Mouse (Mus musculus): ENCODE measurements around the gene Cd52.

Gene Cd52

DNA sequence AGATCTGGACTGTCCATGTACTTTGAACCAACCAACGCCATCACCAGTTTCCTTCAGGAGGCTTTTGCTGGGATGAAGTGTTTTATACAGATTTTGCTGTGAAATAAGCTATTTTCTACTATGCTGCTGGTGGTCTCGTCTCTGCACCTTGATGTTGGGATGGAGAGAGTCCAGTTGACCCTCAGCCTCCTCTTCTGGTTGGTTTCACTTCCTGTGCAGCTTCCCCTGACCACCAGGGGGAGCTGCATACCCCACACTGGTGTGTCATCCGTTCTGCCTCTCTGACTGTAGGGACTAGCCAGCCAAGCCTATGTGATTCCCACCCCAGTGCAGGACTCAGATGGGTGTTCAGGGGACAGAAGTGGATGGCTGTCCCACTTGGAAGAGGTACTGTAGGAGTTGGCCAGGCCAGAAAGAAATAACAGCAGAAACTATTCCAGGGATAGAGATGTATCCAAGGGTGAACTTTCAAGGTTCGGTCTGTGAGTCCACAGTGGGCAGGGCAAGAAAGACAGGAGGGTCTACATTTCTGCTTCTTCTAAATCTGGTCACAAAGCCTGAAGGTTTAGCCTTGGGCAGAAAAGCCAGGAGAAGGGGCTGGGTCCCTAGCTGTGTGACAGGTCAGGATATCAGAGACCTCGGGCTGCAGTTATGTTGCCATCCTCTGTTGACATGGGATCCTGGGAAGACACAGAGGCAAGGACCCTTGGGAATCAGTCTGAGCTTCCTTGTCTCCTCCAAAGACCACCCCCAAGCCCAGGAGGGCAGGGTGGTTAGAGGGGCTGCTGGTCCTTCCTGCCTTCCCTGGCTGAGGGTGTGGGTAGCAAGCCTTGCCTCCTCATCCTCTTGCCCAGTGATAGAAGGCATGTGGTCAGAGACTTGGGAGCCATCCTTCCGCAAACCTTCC is 2.2 kb downstream of the Cd52 start:
- DNase-seq (ENCODE audit: low read depth, low spot score), result peak; percentile 83

- peak; percentile 76 for DNase-seq (ENCODE audit: low read depth, low spot score)
These were observed 3.7 kb downstream of the Cd52 start for GRCm38 (mm10) chr4:134091225-134091529.

- DNase-seq (ENCODE audit: low read depth, low spot score), result peak; percentile 41
These were observed 4.2 kb downstream of the Cd52 start for GRCm38 (mm10) chr4:134090521-134091224.

DNA sequence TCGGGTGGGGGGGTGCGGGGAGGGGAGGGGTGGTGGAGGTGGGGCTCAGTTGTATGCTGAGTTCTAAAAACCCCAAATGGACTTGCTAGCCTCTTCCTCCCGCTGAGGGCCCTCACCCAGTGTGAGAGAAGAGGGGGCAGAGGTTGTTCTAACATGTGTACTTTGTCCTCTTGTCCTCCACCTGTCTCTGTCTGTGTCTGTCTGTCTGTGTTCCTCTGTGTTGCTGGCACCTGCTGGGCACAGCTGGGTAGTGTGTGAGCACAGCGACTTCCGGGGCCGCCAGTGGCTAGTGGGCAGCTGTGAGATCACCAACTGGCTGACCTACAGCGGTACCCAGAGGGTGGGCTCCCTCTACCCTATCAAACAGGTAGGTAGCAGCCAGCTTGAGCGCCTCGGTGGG is 5.9 kb downstream of the Cd52 start:
- no peak for DNase-seq (ENCODE audit: low read depth, low spot score)

DNA sequence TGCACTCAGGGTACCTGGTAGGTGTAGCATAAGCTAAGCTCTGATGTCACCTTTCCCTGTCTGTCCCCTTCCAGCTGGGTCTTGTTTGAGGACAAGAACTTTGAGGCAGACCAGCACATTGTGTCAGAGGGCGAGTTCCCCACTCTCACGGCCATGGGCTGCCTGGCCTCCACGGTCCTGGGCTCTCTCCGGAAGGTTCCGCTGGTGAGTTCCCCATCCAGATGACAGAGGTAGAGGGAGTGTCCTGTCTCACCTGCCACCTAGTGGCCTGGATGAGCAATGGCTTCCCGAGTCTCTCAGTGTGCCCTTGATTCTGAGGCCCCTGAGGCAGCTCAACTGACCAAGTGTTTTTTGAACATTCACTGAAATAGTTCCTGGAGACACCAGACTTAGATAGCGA is 7.5 kb downstream of the Cd52 start:
- peak; percentile 71 for DNase-seq (ENCODE audit: low read depth, low spot score)

DNA sequence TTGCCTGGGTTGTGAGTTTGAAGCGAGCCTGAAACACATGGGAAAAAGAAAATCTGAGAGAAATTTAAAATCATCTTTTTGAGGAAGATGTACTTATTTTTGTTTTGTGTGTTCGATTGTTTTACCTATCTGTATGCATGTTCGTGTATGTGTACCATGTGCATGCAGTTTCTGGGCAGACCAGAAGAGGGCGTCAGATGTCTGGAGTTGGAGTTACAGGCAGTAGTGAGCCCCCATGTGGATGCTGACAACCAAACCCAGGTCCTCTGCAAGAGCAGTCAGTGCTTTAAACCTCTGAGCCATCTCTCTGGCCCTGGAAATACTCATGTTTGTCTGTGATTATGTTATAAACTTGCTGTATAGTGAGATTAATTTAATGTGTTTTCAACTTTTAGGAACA is 9.9 kb downstream of the Cd52 start:
- DNase-seq (ENCODE audit: low read depth, low spot score), result no peak

GRCm38 (mm10) chr4:134082460-134082859 is 12.4 kb downstream of the Cd52 start:
- no peak for DNase-seq (ENCODE audit: low read depth, low spot score)

DNA sequence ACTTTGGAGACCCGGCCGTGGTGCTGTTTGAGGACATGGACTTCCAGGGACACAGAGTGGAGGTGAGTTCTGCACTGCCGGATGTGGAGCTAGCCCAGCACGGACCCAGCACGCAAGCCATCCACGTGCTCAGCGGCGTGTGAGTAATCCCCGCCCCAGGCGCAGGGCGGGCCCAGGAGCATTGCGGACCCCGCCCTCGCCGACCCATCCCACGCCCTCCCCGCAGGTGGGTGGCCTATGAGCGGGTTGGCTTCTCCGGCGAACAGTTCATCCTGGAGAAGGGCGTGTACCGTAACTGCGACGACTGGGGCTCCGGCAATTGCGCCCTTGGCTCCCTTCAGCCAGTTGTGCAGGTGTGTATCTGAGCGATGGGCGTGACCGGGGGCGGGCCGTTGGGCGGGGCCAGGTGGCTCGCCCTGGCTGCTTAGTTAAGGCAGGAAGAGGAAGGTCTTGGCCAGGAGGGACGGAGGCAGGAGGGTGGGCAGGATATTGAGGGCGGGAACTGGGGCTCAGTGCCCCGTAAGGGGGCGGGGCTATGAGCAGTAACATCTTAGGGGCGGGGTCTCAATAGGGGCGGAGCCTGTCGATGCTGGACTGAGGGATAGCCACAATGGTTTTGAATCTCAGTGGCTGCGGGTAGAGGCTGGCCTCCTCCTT is 13.0 kb downstream of the Cd52 start:
- peak; percentile 97 for DNase-seq (ENCODE audit: low read depth, low spot score)

DNA sequence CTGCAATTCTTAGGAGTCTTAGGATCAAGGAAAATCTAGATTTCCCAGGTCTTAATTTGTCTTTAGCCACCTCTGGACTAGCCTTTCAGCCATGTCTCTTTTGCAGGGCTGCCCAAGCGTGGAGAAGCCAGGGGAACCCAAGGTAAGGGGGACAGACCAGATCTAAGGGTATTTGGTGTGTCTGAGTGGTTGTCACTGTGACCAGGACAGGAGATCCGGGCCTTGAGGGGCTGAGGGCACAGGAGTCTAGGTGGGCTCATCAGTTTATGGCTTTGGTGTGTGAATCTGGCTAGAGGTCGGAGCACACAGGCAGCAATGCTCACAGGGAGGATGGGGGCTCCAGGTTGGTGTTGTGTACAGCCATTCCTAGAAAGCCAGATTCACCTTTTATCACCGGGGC is 14.2 kb downstream of the Cd52 start:
- DNase-seq (ENCODE audit: low read depth, low spot score), result no peak

DNA sequence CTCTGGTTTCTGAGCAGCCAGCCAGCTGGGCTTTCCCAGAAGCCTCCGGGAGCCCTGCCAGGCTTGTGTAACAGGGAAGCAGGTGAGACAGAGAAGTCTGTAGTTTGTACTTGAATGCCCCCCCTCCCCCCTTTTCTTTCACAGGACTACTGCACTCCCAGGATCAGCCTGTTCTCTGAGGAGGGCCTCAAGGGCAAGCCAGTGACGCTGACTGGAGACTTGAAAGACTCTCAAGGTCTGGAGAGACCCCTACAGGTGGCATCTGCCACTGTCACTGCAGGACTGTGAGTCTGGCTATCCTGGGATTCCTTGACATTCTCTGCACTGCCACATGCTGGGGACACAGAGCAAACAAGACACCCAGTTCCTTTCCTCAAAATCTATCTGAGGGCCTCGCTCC is 16.2 kb downstream of the Cd52 start:
- peak; percentile 74 for DNase-seq (ENCODE audit: low read depth, low spot score)

- no peak for DNase-seq (ENCODE audit: low read depth, low spot score)
These were observed 25.9 kb downstream of the Cd52 start for GRCm38 (mm10) chr4:134068793-134069580.

GRCm38 (mm10) chr4:134067833-134068544 is 26.9 kb downstream of the Cd52 start:
- no peak for DNase-seq (ENCODE audit: low read depth, low spot score)

DNA sequence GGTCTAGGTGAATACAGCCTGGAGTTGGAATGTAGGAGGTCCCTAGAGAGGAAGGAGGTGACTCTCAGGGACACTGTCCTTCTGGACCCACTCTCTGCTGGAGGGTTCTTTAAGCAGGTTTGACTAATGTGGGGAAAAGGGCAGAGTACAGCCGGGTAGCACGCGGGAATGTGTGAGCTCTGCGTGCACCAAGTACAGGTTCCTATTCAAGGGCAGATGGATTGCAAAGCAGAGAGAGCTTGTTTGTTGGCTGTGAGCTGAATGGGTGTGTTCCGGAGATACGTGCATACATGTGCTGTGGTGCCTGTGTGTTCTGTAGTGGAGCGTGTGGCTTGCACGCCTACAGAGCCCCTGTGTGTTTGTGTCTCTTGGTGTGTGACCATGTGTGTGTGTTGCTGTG is 27.5 kb downstream of the Cd52 start:
- DNase-seq (ENCODE audit: low read depth, low spot score), result no peak

GRCm38 (mm10) chr4:134065431-134066004 is 29.4 kb downstream of the Cd52 start:
- DNase-seq (ENCODE audit: low read depth, low spot score), result no peak

DNA sequence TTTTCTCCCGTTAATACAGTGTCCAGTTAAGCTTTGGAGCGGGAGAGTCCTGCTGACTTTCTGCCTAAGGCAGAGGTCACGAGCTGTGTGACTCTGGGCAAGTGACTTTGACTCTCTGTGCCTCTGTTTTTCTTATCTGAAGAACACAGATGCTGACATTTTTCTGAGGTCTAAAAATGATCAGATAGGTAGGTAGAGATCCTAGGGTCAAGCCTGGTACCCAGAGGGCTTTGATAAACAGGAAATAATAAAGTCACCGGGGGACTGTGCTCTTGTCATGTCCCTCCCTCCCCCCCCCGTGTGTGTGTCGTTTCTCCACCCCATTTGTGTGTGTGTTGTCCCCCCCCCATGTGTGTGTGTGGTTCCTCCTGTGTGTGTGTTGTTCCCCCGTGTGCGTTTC is 32.3 kb downstream of the Cd52 start:
- DNase-seq (ENCODE audit: low read depth, low spot score), result peak; percentile 27

GRCm38 (mm10) chr4:134061944-134062446 is 32.9 kb downstream of the Cd52 start:
- peak; percentile 78 for DNase-seq (ENCODE audit: low read depth, low spot score)

DNA sequence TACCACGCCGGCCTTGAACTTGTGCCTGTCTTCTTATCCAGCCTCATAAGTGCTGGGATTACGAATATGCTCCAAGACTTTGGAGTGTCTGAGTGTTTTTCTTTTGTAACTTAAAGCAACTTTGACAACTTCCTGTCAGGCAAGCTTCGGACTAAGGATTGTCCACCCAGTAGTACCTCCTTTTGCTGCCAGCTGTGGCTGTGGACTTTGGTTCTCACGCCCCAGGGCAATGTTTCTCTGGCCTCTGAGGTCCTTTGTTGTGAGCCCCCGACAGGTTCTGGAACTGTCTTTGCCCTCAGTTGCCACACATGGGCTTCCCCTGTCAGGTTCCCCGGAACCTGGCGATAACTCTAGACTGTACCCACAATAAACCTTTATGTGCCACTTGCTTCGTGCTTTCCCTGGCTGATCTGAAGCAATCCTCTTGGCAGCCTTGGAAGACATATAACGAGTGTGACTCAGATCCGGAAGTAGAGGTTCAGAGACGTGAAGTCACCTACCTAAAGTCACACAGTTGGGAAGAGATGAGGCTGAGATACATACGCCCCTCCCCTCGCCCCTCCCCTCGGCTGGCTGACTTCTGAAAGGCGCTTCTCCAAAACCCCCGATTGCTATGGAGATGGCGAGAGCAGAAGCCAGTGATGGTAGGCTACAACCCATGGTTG is 33.6 kb downstream of the Cd52 start:
- DNase-seq (ENCODE audit: low read depth, low spot score), result peak; percentile 89

DNA sequence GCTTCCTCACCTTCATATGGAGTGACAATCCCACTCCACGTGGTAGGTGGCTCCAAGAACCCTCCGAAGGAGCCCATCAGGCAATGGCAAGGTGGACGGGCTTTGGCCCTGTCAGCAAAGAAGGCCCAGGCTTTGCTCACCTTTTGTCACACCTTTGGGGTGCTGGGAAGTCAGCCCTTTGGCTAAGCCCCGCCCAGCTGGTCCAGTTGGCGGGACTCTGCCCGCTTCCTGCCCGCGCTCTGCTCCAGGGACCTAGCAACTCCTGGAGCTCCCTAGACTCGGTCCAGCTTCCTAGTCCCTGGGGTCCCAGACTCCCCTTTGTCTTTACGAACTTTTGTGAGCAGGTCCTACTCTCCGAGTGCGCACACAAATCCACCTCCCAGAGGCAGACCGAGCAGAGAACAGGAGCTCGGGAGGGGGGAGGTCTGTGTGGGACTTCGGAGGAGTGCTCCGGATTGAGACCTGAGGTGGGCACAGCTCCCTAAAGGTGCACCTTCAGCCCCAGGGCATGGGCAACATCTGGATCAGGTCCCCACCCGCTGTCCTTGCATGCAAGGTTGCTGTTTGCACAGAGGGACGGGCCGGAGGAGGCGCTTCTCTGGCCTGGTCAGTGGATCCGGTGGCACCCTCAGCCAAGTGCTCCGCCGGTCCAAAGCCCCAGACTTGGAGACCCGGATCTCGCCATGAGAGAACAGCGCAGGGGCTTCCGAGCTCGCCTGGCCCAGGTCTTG is 34.6 kb downstream of the Cd52 start, which contains the start of gene Crybg2:
TSS of gene Crybg2 (plus strand) at position 681 of the 731 bp plus-strand sequence.
- DNase-seq (ENCODE audit: low read depth, low spot score), result no peak

- peak; percentile 73 for DNase-seq (ENCODE audit: low read depth, low spot score)
These were observed 36.0 kb downstream of the Cd52 start for GRCm38 (mm10) chr4:134058908-134059307.

All from CD4-positive helper T cell, adult 2 months (primary cell).